Mouse (Mus musculus): Measurements from ENCODE around the gene Pced1b. TPM values are rescaled to one million over a fixed set of nuclear protein-coding genes. Genes with fewer than 3 reads are reported as not detected.

Pced1b gene
- polyA plus RNA-seq, 1 experiment, result 2.2 TPM

GRCm38 (mm10) chr15:97291291-97292050 lies 44.6 kb downstream of the Pced1b start:
- H3K4me3 ChIP-seq (replicated peaks), result no peak overlapping the region
- no peaks in the 10 kb centered on the region for H3K36me3 ChIP-seq (replicated peaks; ENCODE audit: low read length)
- H3K9me3 ChIP-seq, result peaks cover 29% of the 10 kb centered on the region
- no peaks in the 10 kb centered on the region for H3K4me1 ChIP-seq
- no peaks in the 10 kb centered on the region for H3K27me3 ChIP-seq (replicated peaks)
- TF ChIP-seq GATA1 (IDR thresholded peaks at IDR 0.05; ENCODE audit: borderline replicate concordance, low read length) (no peak), FLI1 (IDR thresholded peaks at IDR 0.05; ENCODE audit: low read length) (no peak)

DNA sequence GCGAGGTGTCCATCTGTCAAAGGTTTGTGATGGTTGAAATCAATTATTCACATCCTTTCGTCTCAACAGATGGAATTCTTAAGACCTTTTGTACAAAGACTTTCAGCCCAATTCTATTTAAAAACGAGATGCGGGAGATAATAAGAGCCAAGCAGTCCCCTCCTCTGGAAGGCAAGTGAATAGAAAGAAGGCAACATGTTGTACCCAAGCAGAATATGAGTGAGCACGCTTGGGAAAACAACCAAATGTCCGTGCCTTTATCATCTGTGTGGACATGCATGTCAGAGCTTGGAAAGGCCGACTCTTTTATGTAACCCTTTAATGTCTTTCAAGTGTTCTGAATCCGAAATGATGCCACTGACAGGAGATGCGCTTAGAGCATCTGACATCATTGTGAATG lies 61.0 kb downstream of the Pced1b start:
- Histone ChIP-seq H3K4me1 (no peaks in the 10 kb centered on the region; the same call in 1 of the 2 replicates), H3K9me3 (peaks cover 7% of the 10 kb centered on the region; the same call in 1 of the 2 replicates), H3K36me3 (replicated peaks; ENCODE audit: low read length) (no peaks in the 10 kb centered on the region), H3K4me3 (replicated peaks) (no peak overlapping the region), H3K27me3 (replicated peaks) (peaks cover 1% of the 10 kb centered on the region)
- TF ChIP-seq GATA1 (IDR thresholded peaks at IDR 0.05; ENCODE audit: borderline replicate concordance, low read length), result no peak
- TF ChIP-seq FLI1 (IDR thresholded peaks at IDR 0.05; ENCODE audit: low read length), result no peak

- Histone ChIP-seq H3K4me1 (no peaks in the 10 kb centered on the region; the same call in 1 of the 2 replicates), H3K36me3 (replicated peaks; ENCODE audit: low read length) (no peaks in the 10 kb centered on the region), H3K27me3 (replicated peaks) (peaks cover 2% of the 10 kb centered on the region), H3K9me3 (peaks cover 3% of the 10 kb centered on the region; the same call in 1 of the 2 replicates), H3K4me3 (replicated peaks) (peak overlapping the region; percentile 26)
- no peak for TF ChIP-seq GATA1 (IDR thresholded peaks at IDR 0.05; ENCODE audit: borderline replicate concordance, low read length)
- no peak for TF ChIP-seq FLI1 (IDR thresholded peaks at IDR 0.05; ENCODE audit: low read length)
Observed at GRCm38 (mm10) chr15:97309533-97309932, 62.6 kb downstream of the Pced1b start.

DNA sequence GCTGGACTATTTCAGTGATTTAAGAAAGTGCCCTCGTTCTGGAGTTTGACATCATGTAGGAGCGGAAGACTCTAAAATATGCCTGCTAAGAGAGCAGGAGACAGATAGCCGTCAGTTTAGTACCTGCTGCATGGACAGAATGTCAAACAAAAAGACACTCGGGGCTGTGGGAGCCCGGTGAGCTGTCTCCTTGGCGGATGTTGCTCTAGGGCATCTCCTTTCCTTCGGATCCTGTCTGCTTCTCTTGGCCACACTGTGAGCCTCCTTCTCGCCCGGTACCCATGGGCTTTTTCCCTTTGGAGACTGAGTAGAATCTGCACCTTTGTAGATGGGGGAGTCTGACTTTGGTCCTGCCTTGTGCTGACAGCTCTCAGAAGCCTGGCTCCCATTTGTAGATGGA lies 63.3 kb downstream of the Pced1b start:
- no peaks in the 10 kb centered on the region; the same call in 1 of the 2 replicates for H3K4me1 ChIP-seq
- H3K36me3 ChIP-seq (replicated peaks; ENCODE audit: low read length), result no peaks in the 10 kb centered on the region
- H3K9me3 ChIP-seq, result peaks cover 3% of the 10 kb centered on the region; the same call in 1 of the 2 replicates
- no peak for TF ChIP-seq FLI1 (IDR thresholded peaks at IDR 0.05; ENCODE audit: low read length)
- TF ChIP-seq GATA1 (IDR thresholded peaks at IDR 0.05; ENCODE audit: borderline replicate concordance, low read length), result no peak
- peaks cover 2% of the 10 kb centered on the region for H3K27me3 ChIP-seq (replicated peaks)
- H3K4me3 ChIP-seq (replicated peaks), result no peak overlapping the region

DNA sequence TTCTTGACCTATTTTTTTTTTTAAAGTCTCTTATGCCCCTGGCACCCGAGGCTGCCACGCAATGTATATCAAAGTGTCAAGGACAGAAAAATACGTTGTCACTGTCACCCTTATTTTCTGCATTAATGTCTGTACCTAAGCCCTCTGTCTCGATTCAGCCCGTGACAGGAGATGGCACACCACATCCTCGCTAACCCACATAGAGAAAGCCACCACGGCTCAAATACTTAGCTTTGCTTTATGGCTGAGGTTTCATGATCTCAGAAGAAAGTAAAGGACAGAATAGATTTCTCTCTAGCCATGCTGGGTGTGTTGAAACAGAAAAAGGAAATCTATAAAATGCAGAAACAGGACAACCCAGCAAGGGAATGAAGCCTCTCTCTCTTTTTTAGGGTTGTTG lies 64.3 kb downstream of the Pced1b start:
- TF ChIP-seq FLI1 (IDR thresholded peaks at IDR 0.05; ENCODE audit: low read length) (no peak), GATA1 (IDR thresholded peaks at IDR 0.05; ENCODE audit: borderline replicate concordance, low read length) (no peak)
- H3K9me3 ChIP-seq, result peaks cover 3% of the 10 kb centered on the region; the same call in 1 of the 2 replicates

GRCm38 (mm10) chr15:97311937-97312336 lies 65.0 kb downstream of the Pced1b start:
- TF ChIP-seq FLI1 (IDR thresholded peaks at IDR 0.05; ENCODE audit: low read length) (no peak), GATA1 (IDR thresholded peaks at IDR 0.05; ENCODE audit: borderline replicate concordance, low read length) (no peak)
- no peak overlapping the region for H3K4me3 ChIP-seq (replicated peaks)

More for the DNA sequence above, 64.3 kb downstream of the Pced1b start:
- Histone ChIP-seq H3K27me3 (replicated peaks) (peaks cover 2% of the 10 kb centered on the region), H3K4me3 (replicated peaks) (no peak overlapping the region), H3K36me3 (replicated peaks; ENCODE audit: low read length) (no peaks in the 10 kb centered on the region), H3K4me1 (no peaks in the 10 kb centered on the region; the same call in 1 of the 2 replicates)

GRCm38 (mm10) chr15:97314720-97315421 lies 68.0 kb downstream of the Pced1b start:
- H3K9me3 ChIP-seq, result peaks cover 13% of the 10 kb centered on the region
- H3K27me3 ChIP-seq (replicated peaks), result peaks cover 2% of the 10 kb centered on the region
- no peak overlapping the region for H3K4me3 ChIP-seq (replicated peaks)
- H3K36me3 ChIP-seq (replicated peaks; ENCODE audit: low read length), result no peaks in the 10 kb centered on the region
- TF ChIP-seq FLI1 (IDR thresholded peaks at IDR 0.05; ENCODE audit: low read length), result no peak
- no peak for TF ChIP-seq GATA1 (IDR thresholded peaks at IDR 0.05; ENCODE audit: borderline replicate concordance, low read length)
- no peaks in the 10 kb centered on the region for H3K4me1 ChIP-seq

More at GRCm38 (mm10) chr15:97311937-97312336, 65.0 kb downstream of the Pced1b start:
- H3K9me3 ChIP-seq, result peaks cover 2% of the 10 kb centered on the region; the same call in 1 of the 2 replicates
- no peaks in the 10 kb centered on the region; the same call in 1 of the 2 replicates for H3K4me1 ChIP-seq
- H3K36me3 ChIP-seq (replicated peaks; ENCODE audit: low read length), result no peaks in the 10 kb centered on the region
- peaks cover 2% of the 10 kb centered on the region for H3K27me3 ChIP-seq (replicated peaks)

- H3K9me3 ChIP-seq, result peaks cover 13% of the 10 kb centered on the region
- no peaks in the 10 kb centered on the region for H3K36me3 ChIP-seq (replicated peaks; ENCODE audit: low read length)
- H3K4me1 ChIP-seq, result no peaks in the 10 kb centered on the region
- peaks cover 2% of the 10 kb centered on the region for H3K27me3 ChIP-seq (replicated peaks)
- H3K4me3 ChIP-seq (replicated peaks), result no peak overlapping the region
- TF ChIP-seq FLI1 (IDR thresholded peaks at IDR 0.05; ENCODE audit: low read length) (no peak), GATA1 (IDR thresholded peaks at IDR 0.05; ENCODE audit: borderline replicate concordance, low read length) (no peak)
Observed at GRCm38 (mm10) chr15:97315422-97315757, 68.5 kb downstream of the Pced1b start.

DNA sequence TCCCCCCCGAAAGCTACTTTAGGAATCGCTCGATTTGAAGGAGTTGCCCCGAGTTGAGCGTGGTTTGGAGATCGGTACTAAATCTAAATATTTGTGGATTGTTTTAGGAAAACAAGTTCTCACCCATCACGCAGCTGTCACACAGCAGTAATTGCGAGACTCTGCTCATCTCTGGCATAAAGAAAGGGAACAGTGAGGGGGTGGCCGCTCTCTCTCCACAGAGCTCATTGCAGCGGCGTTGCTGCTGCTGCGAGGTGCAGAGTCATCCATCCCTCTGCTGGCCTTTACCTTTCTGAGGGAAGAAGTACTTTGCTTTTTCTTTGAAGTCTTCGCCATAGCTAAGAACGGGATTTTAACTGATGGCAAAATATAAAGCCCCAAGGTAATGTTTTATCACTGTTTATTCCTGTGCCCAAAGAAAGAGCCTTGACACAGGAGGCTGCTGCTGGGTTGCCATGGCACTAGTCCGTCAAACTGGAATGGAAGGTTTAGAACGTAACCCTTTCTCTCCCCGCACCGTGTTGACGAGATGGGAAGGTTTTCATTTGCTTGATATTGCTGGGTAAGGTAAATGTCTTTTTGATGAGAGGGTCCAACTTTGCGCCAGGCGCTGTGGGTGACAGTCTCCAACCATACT lies 71.6 kb downstream of the Pced1b start:
- Histone ChIP-seq H3K4me1 (no peaks in the 10 kb centered on the region), H3K9me3 (peaks cover 21% of the 10 kb centered on the region), H3K4me3 (replicated peaks) (no peak overlapping the region), H3K36me3 (replicated peaks; ENCODE audit: low read length) (no peaks in the 10 kb centered on the region), H3K27me3 (replicated peaks) (no peaks in the 10 kb centered on the region)
- TF ChIP-seq GATA1 (IDR thresholded peaks at IDR 0.05; ENCODE audit: borderline replicate concordance, low read length) (no peak), FLI1 (IDR thresholded peaks at IDR 0.05; ENCODE audit: low read length) (no peak)

All from megakaryocyte, embryonic 14.5 days (primary cell).